Mouse (Mus musculus): ENCODE data around the gene Rgs10. TPM values are rescaled to one million over a fixed set of nuclear protein-coding genes. Genes with fewer than 3 reads are reported as not detected.

Rgs10 gene
- polyA plus RNA-seq, 1 experiment from 2014 or later, result 12.7 TPM

GRCm38 (mm10) chr7:128416664-128417063 is 1.9 kb downstream of the Rgs10 start:
- no peak overlapping the region for H3K4me3 ChIP-seq (ENCODE audit: low read depth, low read length)
- no peaks in the 10 kb centered on the region for H3K9me3 ChIP-seq (ENCODE audit: control insufficient read depth, low read length)
- H3K27me3 ChIP-seq (ENCODE audit: control insufficient read depth, insufficient read depth, low read length), result peaks cover 53% of the 10 kb centered on the region
- WGBS, result 49% methylated on average over 6 of the region's 6 CpGs
- peaks cover 10% of the 10 kb centered on the region; the same call in 1 of the 2 replicates for H3K4me1 ChIP-seq (ENCODE audit: control insufficient read depth, insufficient read depth, low read length)
- no peak for DNase-seq (ENCODE audit: low spot score)
- H3K9ac ChIP-seq (ENCODE audit: low read length), result no peak overlapping the region
- H3K4me2 ChIP-seq (ENCODE audit: low read depth), result no peak overlapping the region
- ATAC-seq (ENCODE audit: insufficient read depth, low FRiP score, low TSS enrichment), result no peak
- no peak overlapping the region for H3K27ac ChIP-seq (ENCODE audit: low read depth, low read length)
- no peaks in the 10 kb centered on the region for H3K36me3 ChIP-seq (ENCODE audit: control insufficient read depth, insufficient read depth, low read length)

GRCm38 (mm10) chr7:128414433-128414832 is 4.1 kb downstream of the Rgs10 start:
- ATAC-seq (ENCODE audit: insufficient read depth, low FRiP score, low TSS enrichment) (no peak), DNase-seq (ENCODE audit: low spot score) (no peak)
- H3K27ac ChIP-seq (ENCODE audit: low read depth, low read length), result no peak overlapping the region
- H3K9me3 ChIP-seq (ENCODE audit: control insufficient read depth, low read length), result no peaks in the 10 kb centered on the region
- H3K4me3 ChIP-seq (ENCODE audit: low read depth, low read length), result no peak overlapping the region
- H3K27me3 ChIP-seq (ENCODE audit: control insufficient read depth, insufficient read depth, low read length), result peaks cover 38% of the 10 kb centered on the region
- WGBS, result 34% methylated on average over 8 of the region's 8 CpGs
- no peak overlapping the region for H3K4me2 ChIP-seq (ENCODE audit: low read depth)
- H3K4me1 ChIP-seq (ENCODE audit: control insufficient read depth, insufficient read depth, low read length), result peaks cover 10% of the 10 kb centered on the region; the same call in 1 of the 2 replicates
- no peaks in the 10 kb centered on the region for H3K36me3 ChIP-seq (ENCODE audit: control insufficient read depth, insufficient read depth, low read length)
- H3K9ac ChIP-seq (ENCODE audit: low read length), result no peak overlapping the region

GRCm38 (mm10) chr7:128412071-128412833 is 6.3 kb downstream of the Rgs10 start:
- Histone ChIP-seq H3K9me3 (ENCODE audit: control insufficient read depth, low read length) (no peaks in the 10 kb centered on the region), H3K27me3 (ENCODE audit: control insufficient read depth, insufficient read depth, low read length) (peaks cover 17% of the 10 kb centered on the region), H3K4me1 (ENCODE audit: control insufficient read depth, insufficient read depth, low read length) (peaks cover 3% of the 10 kb centered on the region; the same call in 1 of the 2 replicates), H3K4me2 (ENCODE audit: low read depth) (no peak overlapping the region), H3K4me3 (ENCODE audit: low read depth, low read length) (no peak overlapping the region), H3K27ac (ENCODE audit: low read depth, low read length) (no peak overlapping the region), H3K9ac (ENCODE audit: low read length) (no peak overlapping the region), H3K36me3 (ENCODE audit: control insufficient read depth, insufficient read depth, low read length) (no peaks in the 10 kb centered on the region)
- ATAC-seq (ENCODE audit: insufficient read depth, low FRiP score, low TSS enrichment) (no peak), DNase-seq (ENCODE audit: low spot score) (no peak)
- 72% methylated on average over 10 of the region's 10 CpGs for WGBS

GRCm38 (mm10) chr7:128410708-128411413 is 7.7 kb downstream of the Rgs10 start:
- Histone ChIP-seq H3K4me1 (ENCODE audit: control insufficient read depth, insufficient read depth, low read length) (no peaks in the 10 kb centered on the region), H3K4me2 (ENCODE audit: low read depth) (no peak overlapping the region), H3K27me3 (ENCODE audit: control insufficient read depth, insufficient read depth, low read length) (peaks cover 4% of the 10 kb centered on the region), H3K4me3 (ENCODE audit: low read depth, low read length) (no peak overlapping the region), H3K27ac (ENCODE audit: low read depth, low read length) (no peak overlapping the region), H3K36me3 (ENCODE audit: control insufficient read depth, insufficient read depth, low read length) (no peaks in the 10 kb centered on the region), H3K9ac (ENCODE audit: low read length) (no peak overlapping the region), H3K9me3 (ENCODE audit: control insufficient read depth, low read length) (no peaks in the 10 kb centered on the region)
- DNase-seq (ENCODE audit: low spot score) (no peak), ATAC-seq (ENCODE audit: insufficient read depth, low FRiP score, low TSS enrichment) (no peak)
- 73% methylated on average over 11 of the region's 11 CpGs for WGBS

GRCm38 (mm10) chr7:128408265-128408664 is 10.3 kb downstream of the Rgs10 start:
- Histone ChIP-seq H3K4me1 (ENCODE audit: control insufficient read depth, insufficient read depth, low read length) (no peaks in the 10 kb centered on the region), H3K36me3 (ENCODE audit: control insufficient read depth, insufficient read depth, low read length) (no peaks in the 10 kb centered on the region), H3K4me3 (ENCODE audit: low read depth, low read length) (no peak overlapping the region), H3K9ac (ENCODE audit: low read length) (no peak overlapping the region), H3K27ac (ENCODE audit: low read depth, low read length) (no peak overlapping the region), H3K9me3 (ENCODE audit: control insufficient read depth, low read length) (no peaks in the 10 kb centered on the region), H3K4me2 (ENCODE audit: low read depth) (no peak overlapping the region), H3K27me3 (ENCODE audit: control insufficient read depth, insufficient read depth, low read length) (no peaks in the 10 kb centered on the region)
- DNase-seq (ENCODE audit: low spot score) (no peak), ATAC-seq (ENCODE audit: insufficient read depth, low FRiP score, low TSS enrichment) (no peak)
- WGBS, result 92% methylated on average over 5 of the region's 5 CpGs

GRCm38 (mm10) chr7:128403988-128404387 is 14.6 kb downstream of the Rgs10 start:
- Histone ChIP-seq H3K27me3 (ENCODE audit: control insufficient read depth, insufficient read depth, low read length) (no peaks in the 10 kb centered on the region), H3K27ac (ENCODE audit: low read depth, low read length) (no peak overlapping the region), H3K9ac (ENCODE audit: low read length) (no peak overlapping the region), H3K4me2 (ENCODE audit: low read depth) (no peak overlapping the region), H3K4me1 (ENCODE audit: control insufficient read depth, insufficient read depth, low read length) (no peaks in the 10 kb centered on the region), H3K4me3 (ENCODE audit: low read depth, low read length) (no peak overlapping the region), H3K9me3 (ENCODE audit: control insufficient read depth, low read length) (no peaks in the 10 kb centered on the region), H3K36me3 (ENCODE audit: control insufficient read depth, insufficient read depth, low read length) (no peaks in the 10 kb centered on the region)
- ATAC-seq (ENCODE audit: insufficient read depth, low FRiP score, low TSS enrichment), result no peak
- no peak for DNase-seq (ENCODE audit: low spot score)
- WGBS, result 92% methylated on average over 6 of the region's 6 CpGs

- no peaks in the 10 kb centered on the region for H3K27me3 ChIP-seq (ENCODE audit: control insufficient read depth, insufficient read depth, low read length)
- no peaks in the 10 kb centered on the region for H3K4me1 ChIP-seq (ENCODE audit: control insufficient read depth, insufficient read depth, low read length)
- 87% methylated on average over 6 of the region's 6 CpGs for WGBS
- no peak overlapping the region for H3K9ac ChIP-seq (ENCODE audit: low read length)
- no peaks in the 10 kb centered on the region for H3K9me3 ChIP-seq (ENCODE audit: control insufficient read depth, low read length)
- no peak overlapping the region for H3K4me3 ChIP-seq (ENCODE audit: low read depth, low read length)
- DNase-seq (ENCODE audit: low spot score) (no peak), ATAC-seq (ENCODE audit: insufficient read depth, low FRiP score, low TSS enrichment) (no peak)
- H3K4me2 ChIP-seq (ENCODE audit: low read depth), result no peak overlapping the region
- no peaks in the 10 kb centered on the region for H3K36me3 ChIP-seq (ENCODE audit: control insufficient read depth, insufficient read depth, low read length)
- no peak overlapping the region for H3K27ac ChIP-seq (ENCODE audit: low read depth, low read length)
These were observed 15.0 kb downstream of the Rgs10 start for GRCm38 (mm10) chr7:128403586-128403985.

GRCm38 (mm10) chr7:128403128-128403527 is 15.4 kb downstream of the Rgs10 start:
- Histone ChIP-seq H3K27me3 (ENCODE audit: control insufficient read depth, insufficient read depth, low read length) (no peaks in the 10 kb centered on the region), H3K36me3 (ENCODE audit: control insufficient read depth, insufficient read depth, low read length) (no peaks in the 10 kb centered on the region), H3K27ac (ENCODE audit: low read depth, low read length) (no peak overlapping the region), H3K4me2 (ENCODE audit: low read depth) (no peak overlapping the region), H3K9ac (ENCODE audit: low read length) (no peak overlapping the region), H3K4me3 (ENCODE audit: low read depth, low read length) (no peak overlapping the region), H3K4me1 (ENCODE audit: control insufficient read depth, insufficient read depth, low read length) (no peaks in the 10 kb centered on the region), H3K9me3 (ENCODE audit: control insufficient read depth, low read length) (no peaks in the 10 kb centered on the region)
- 83% methylated on average over 10 of the region's 10 CpGs for WGBS
- ATAC-seq (ENCODE audit: insufficient read depth, low FRiP score, low TSS enrichment), result no peak
- no peak for DNase-seq (ENCODE audit: low spot score)

- no peak for ATAC-seq (ENCODE audit: insufficient read depth, low FRiP score, low TSS enrichment)
- Histone ChIP-seq H3K4me3 (ENCODE audit: low read depth, low read length) (no peak overlapping the region), H3K9me3 (ENCODE audit: control insufficient read depth, low read length) (no peaks in the 10 kb centered on the region), H3K36me3 (ENCODE audit: control insufficient read depth, insufficient read depth, low read length) (no peaks in the 10 kb centered on the region), H3K9ac (ENCODE audit: low read length) (no peak overlapping the region), H3K27ac (ENCODE audit: low read depth, low read length) (no peak overlapping the region), H3K27me3 (ENCODE audit: control insufficient read depth, insufficient read depth, low read length) (no peaks in the 10 kb centered on the region), H3K4me1 (ENCODE audit: control insufficient read depth, insufficient read depth, low read length) (no peaks in the 10 kb centered on the region), H3K4me2 (ENCODE audit: low read depth) (no peak overlapping the region)
- no peak for DNase-seq (ENCODE audit: low spot score)
- 90% methylated on average over 8 of the region's 8 CpGs for WGBS
These were observed 16.0 kb downstream of the Rgs10 start for GRCm38 (mm10) chr7:128402577-128402976.
